Mouse (Mus musculus) forebrain, embryonic 11.5 days (tissue): ENCODE measurements around the gene Smim24. TPM values are rescaled to one million over a fixed set of nuclear protein-coding genes. Genes with fewer than 3 reads are reported as not detected.

Experiments used
- ATAC-seq: fragments of 200-750 bp; cut with Nextera tagmentation; replicated peaks from 2 replicates; pipeline ENCODE4 v1.8.0; 2017; ENCODE audit warnings: moderate TSS enrichment; ENCODE audit not compliant: low FRiP score
- DNase-seq: peaks from one replicate; pipeline ENCODE4 v3.0.0-alpha.2; 2017; ENCODE audit warnings: low spot score
- H3K27ac ChIP-seq: fragments of 300-500 bp; sonication (generic); 2 replicates; pipeline ENCODE4 v1.5.1; 2014; ENCODE audit warnings: low read depth, low read length
- H3K27me3 ChIP-seq: fragments of 300-500 bp; sonication (generic); 2 replicates; pipeline ENCODE4 v1.6.1; 2014; ENCODE audit warnings: mild to moderate bottlenecking, low read length, mixed read lengths; ENCODE audit not compliant: control insufficient read depth, insufficient read depth
- H3K36me3 ChIP-seq: fragments of 300-500 bp; sonication (generic); 2 replicates; pipeline ENCODE4 v1.6.1; 2014; ENCODE audit warnings: mild to moderate bottlenecking, low read length, moderate library complexity, mixed read lengths; ENCODE audit not compliant: control insufficient read depth, insufficient read depth
- H3K4me1 ChIP-seq: fragments of 300-500 bp; sonication (generic); replicated peaks from 2 replicates; pipeline ENCODE4 v1.6.1; 2014; ENCODE audit warnings: low read length, mixed read lengths; ENCODE audit not compliant: control insufficient read depth, insufficient read depth
- H3K4me2 ChIP-seq: fragments of 300-500 bp; sonication (generic); 2 replicates; pipeline ENCODE4 v1.6.1; 2014; ENCODE audit warnings: low read depth, mild to moderate bottlenecking, low read length, moderate library complexity, mixed read lengths; ENCODE audit not compliant: severe bottlenecking
- H3K4me3 ChIP-seq: fragments of 300-500 bp; sonication (generic); 2 replicates; pipeline ENCODE4 v1.5.1; 2014; ENCODE audit warnings: low read depth, low read length
- H3K9ac ChIP-seq: fragments of 300-500 bp; sonication (generic); 2 replicates; pipeline ENCODE4 v1.6.1; 2014; ENCODE audit warnings: low read length
- H3K9me3 ChIP-seq: fragments of 300-500 bp; sonication (generic); 2 replicates; pipeline ENCODE4 v1.6.1; 2016; ENCODE audit warnings: low read length, mixed read lengths; ENCODE audit not compliant: control insufficient read depth
- WGBS: fragments of 180-500 bp; shearing (Covaris S2); extraction: QIAGEN DNeasy Blood & Tissue Kit; methylation state at CpG from one replicate; pipeline ENCODE4 v1.1.7; 2014; 5-methylcytosine and 5-hydroxymethylcytosine counted together
- polyA plus RNA-seq: library from polyadenylated mRNA; unstranded; fragments of >200 nt; fragmentation: Nextera tagmentation; extraction: Ambion mirVana; gene quantifications from 2 replicates; pipeline ENCODE4 v1.2.1, GENCODE M21; 2014

Gene Smim24
- polyA plus RNA-seq, 1 experiment from 2014 or later: 2.8 TPM

GRCm38 (mm10) chr10:81401205-81401520, 8.3 kb downstream of the Smim24 start:
- WGBS: 30% methylated on average over 10 of the region's 10 CpGs
- Histone ChIP-seq H3K27me3 (peaks cover 10% of the 10 kb centered on the region), H3K9ac (no peak overlapping the region), H3K4me3 (no peak overlapping the region), H3K4me2 (no peak overlapping the region), H3K36me3 (no peaks in the 10 kb centered on the region; the same call in 1 of the 2 replicates), H3K4me1 (peaks cover 27% of the 10 kb centered on the region), H3K9me3 (no peaks in the 10 kb centered on the region), H3K27ac (peak overlapping the region; percentile 69)
- DNase-seq (no peak), ATAC-seq (no peak)

DNA sequence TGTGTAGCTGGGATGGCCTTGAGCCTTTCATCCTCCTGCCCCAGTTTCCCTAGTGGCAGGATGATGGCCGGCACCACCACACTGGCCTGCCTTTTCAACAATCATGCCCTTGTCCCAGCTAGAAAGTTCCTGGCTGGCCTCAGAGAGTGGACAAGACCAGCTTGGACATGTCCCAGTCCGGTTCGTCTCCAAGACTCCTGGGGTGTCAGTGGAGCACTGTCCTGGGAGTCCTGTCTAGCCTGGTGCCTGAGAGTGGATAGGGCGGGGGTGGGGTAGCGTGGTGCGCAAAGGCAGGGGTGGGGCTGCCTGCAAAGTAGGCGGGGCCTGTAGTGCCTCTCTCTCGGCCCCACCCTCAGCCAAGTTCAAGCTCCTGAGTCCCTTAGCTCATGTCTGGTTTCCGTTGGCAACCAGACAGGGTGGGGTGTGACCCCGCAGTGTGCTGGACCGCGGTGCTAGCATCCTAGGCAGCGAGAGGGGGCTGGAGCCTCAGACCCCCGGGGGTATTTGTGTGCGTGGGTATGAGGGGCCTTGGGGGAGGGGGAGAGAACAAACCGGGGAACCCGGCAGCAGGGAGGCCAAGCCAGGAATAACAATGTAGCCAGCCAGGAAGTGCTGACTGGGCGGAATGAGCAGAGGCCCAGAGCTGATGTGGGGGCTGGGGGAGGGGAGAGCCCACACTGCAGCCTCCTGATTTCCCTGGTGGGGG, 8.8 kb downstream of the Smim24 start:
- H3K9ac ChIP-seq: peak overlapping the region; percentile 54
- H3K4me1 ChIP-seq: peaks cover 27% of the 10 kb centered on the region
- ATAC-seq: peak; percentile 85
- peak; percentile 88 for DNase-seq
- WGBS: 4% methylated on average over 18 of the region's 18 CpGs
- H3K4me2 ChIP-seq: peak overlapping the region; percentile 42
- H3K27ac ChIP-seq: peak overlapping the region; percentile 69
- H3K27me3 ChIP-seq: peaks cover 15% of the 10 kb centered on the region
- H3K36me3 ChIP-seq: no peaks in the 10 kb centered on the region; the same call in 1 of the 2 replicates
- H3K9me3 ChIP-seq: no peaks in the 10 kb centered on the region
- 0 out of 2 replicates have a peak overlapping the region, but pooled peaks have one; percentile 9 for H3K4me3 ChIP-seq

- no peak for ATAC-seq
- DNase-seq: no peak
- peaks cover 21% of the 10 kb centered on the region for H3K27me3 ChIP-seq
- peaks cover 27% of the 10 kb centered on the region for H3K4me1 ChIP-seq
- no peaks in the 10 kb centered on the region for H3K9me3 ChIP-seq
- H3K36me3 ChIP-seq: no peaks in the 10 kb centered on the region; the same call in 1 of the 2 replicates
- WGBS: 14% methylated on average over 7 of the region's 7 CpGs
- H3K4me3 ChIP-seq: 0 out of 2 replicates have a peak overlapping the region, but pooled peaks have one; percentile 9
- peak overlapping the region; percentile 54 for H3K9ac ChIP-seq
- peak overlapping the region; percentile 69 for H3K27ac ChIP-seq
- peak overlapping the region; percentile 42 for H3K4me2 ChIP-seq
Observed at GRCm38 (mm10) chr10:81402227-81402765, 9.4 kb downstream of the Smim24 start.

DNA sequence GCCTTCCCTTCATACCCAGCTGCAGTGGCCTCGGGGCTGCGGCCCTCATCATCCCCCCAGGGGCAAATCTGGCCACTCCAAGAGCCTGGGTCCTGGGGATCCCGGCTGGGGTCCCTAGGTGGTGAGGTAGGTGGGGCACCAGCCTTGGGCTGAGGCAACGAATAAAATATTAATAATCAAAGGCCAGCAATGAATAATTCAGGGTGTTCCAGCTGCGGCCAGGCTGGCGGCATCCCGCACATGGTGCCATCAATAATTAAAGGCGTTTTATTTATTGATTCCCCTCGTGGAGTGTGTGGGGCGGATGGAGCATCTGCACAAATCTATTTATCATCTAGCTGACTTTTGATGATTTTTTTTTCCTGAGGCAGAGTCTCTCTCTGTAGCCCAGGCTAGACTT, 10.7 kb downstream of the Smim24 start:
- ATAC-seq (no peak), DNase-seq (no peak)
- no peaks in the 10 kb centered on the region for H3K9me3 ChIP-seq
- peaks cover 33% of the 10 kb centered on the region for H3K27me3 ChIP-seq
- WGBS: 52% methylated on average over 10 of the region's 10 CpGs
- H3K9ac ChIP-seq: no peak overlapping the region
- peak overlapping the region; percentile 69; the same call in 1 of the 2 replicates for H3K27ac ChIP-seq
- H3K36me3 ChIP-seq: no peaks in the 10 kb centered on the region; the same call in 1 of the 2 replicates
- H3K4me2 ChIP-seq: no peak overlapping the region
- H3K4me1 ChIP-seq: peaks cover 32% of the 10 kb centered on the region
- no peak overlapping the region for H3K4me3 ChIP-seq

GRCm38 (mm10) chr10:81404082-81404481, 11.2 kb downstream of the Smim24 start:
- Histone ChIP-seq H3K9ac (no peak overlapping the region), H3K27ac (no peak overlapping the region), H3K4me3 (no peak overlapping the region), H3K9me3 (no peaks in the 10 kb centered on the region), H3K4me1 (peaks cover 35% of the 10 kb centered on the region), H3K36me3 (no peaks in the 10 kb centered on the region; the same call in 1 of the 2 replicates), H3K27me3 (peaks cover 35% of the 10 kb centered on the region), H3K4me2 (no peak overlapping the region)
- ATAC-seq (no peak), DNase-seq (no peak)
- 16% methylated on average over 9 of the region's 9 CpGs for WGBS

GRCm38 (mm10) chr10:81404720-81405119, 11.9 kb downstream of the Smim24 start:
- DNase-seq (no peak), ATAC-seq (no peak)
- peaks cover 36% of the 10 kb centered on the region for H3K4me1 ChIP-seq
- H3K36me3 ChIP-seq: no peaks in the 10 kb centered on the region; the same call in 1 of the 2 replicates
- no peak overlapping the region for H3K4me2 ChIP-seq
- 57% methylated on average over 18 of the region's 18 CpGs for WGBS
- H3K27ac ChIP-seq: no peak overlapping the region
- H3K9me3 ChIP-seq: no peaks in the 10 kb centered on the region
- peaks cover 35% of the 10 kb centered on the region for H3K27me3 ChIP-seq
- H3K4me3 ChIP-seq: no peak overlapping the region
- H3K9ac ChIP-seq: no peak overlapping the region

DNA sequence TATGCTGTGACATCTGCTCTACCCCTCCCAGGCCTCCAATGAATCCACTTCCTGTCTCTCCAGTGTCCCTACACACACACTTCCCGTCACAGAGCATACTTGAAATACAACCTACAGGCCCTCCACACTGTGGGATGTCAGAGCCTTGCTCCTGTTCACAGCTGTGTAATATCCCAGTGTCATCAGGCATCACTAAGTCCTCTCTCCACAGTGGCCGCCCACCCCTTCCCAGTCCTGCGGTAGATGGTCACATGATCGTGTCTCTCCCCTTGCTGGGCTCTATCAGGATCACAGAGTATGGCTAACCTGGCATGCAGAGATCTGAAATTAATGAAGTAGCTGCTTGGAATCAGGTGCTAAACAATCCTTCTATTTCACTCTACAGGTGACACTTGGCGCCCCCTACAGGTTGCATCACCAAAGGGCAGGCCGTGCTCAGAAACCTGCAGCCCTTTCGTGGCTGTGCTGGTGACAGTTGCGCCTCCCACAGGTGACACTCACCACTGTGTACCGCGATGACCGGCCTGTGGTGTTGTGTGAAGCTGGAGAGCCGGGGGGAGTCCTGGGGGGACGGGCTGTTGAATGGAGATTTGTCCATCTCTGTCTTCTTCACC, 12.8 kb downstream of the Smim24 start:
- DNase-seq: peak; percentile 77
- no peaks in the 10 kb centered on the region for H3K9me3 ChIP-seq
- ATAC-seq: no peak
- WGBS: 41% methylated on average over 13 of the region's 13 CpGs
- H3K27ac ChIP-seq: no peak overlapping the region
- peaks cover 38% of the 10 kb centered on the region for H3K4me1 ChIP-seq
- no peak overlapping the region for H3K4me2 ChIP-seq
- no peak overlapping the region for H3K4me3 ChIP-seq
- H3K9ac ChIP-seq: no peak overlapping the region
- H3K36me3 ChIP-seq: no peaks in the 10 kb centered on the region; the same call in 1 of the 2 replicates
- H3K27me3 ChIP-seq: peaks cover 35% of the 10 kb centered on the region

GRCm38 (mm10) chr10:81406504-81407440, 13.9 kb downstream of the Smim24 start:
- ATAC-seq (no peak), DNase-seq (no peak)
- peaks cover 35% of the 10 kb centered on the region for H3K27me3 ChIP-seq
- peak overlapping the region; percentile 27; the same call in 1 of the 2 replicates for H3K4me2 ChIP-seq
- H3K36me3 ChIP-seq: no peaks in the 10 kb centered on the region; the same call in 1 of the 2 replicates
- H3K4me1 ChIP-seq: peaks cover 28% of the 10 kb centered on the region
- H3K9ac ChIP-seq: peak overlapping the region; percentile 35; the same call in 1 of the 2 replicates
- no peaks in the 10 kb centered on the region for H3K9me3 ChIP-seq
- H3K27ac ChIP-seq: no peak overlapping the region
- WGBS: 20% methylated on average over 24 of the region's 24 CpGs
- peak overlapping the region; percentile 11; the same call in 1 of the 2 replicates for H3K4me3 ChIP-seq
